Mouse (Mus musculus) midbrain, embryonic 13.5 days (tissue): ENCODE results near the gene Med7. TPM values are rescaled to one million over a fixed set of nuclear protein-coding genes. Genes with fewer than 3 reads are reported as not detected.
"Not testable (repeated sequence)": the region's sequence is repeated elsewhere in the genome, so short reads cannot be mapped to it uniquely, and the experiment has no call there.

Source experiments
- ATAC-seq: fragments of 200-750 bp; cut with Nextera tagmentation; 2 replicates; pipeline ENCODE4 v1.8.0; 2017; ENCODE audit warnings: mild to moderate bottlenecking, moderate TSS enrichment, moderate library complexity
- H3K27ac ChIP-seq: fragments of 300-500 bp; sonication (generic); 2 replicates; pipeline ENCODE4 v1.5.1; 2015; ENCODE audit warnings: inconsistent platforms, mild to moderate bottlenecking, moderate library complexity
- H3K27me3 ChIP-seq: fragments of 300-500 bp; sonication (generic); 2 replicates; pipeline ENCODE4 v1.6.1; 2015; ENCODE audit warnings: mild to moderate bottlenecking, inconsistent platforms
- H3K36me3 ChIP-seq: fragments of 300-500 bp; sonication (generic); 2 replicates; pipeline ENCODE4 v1.6.1; 2015; ENCODE audit warnings: mild to moderate bottlenecking, inconsistent platforms
- H3K4me1 ChIP-seq: fragments of 300-500 bp; sonication (generic); replicated peaks from 2 replicates; pipeline ENCODE4 v1.6.1; 2015; ENCODE audit warnings: inconsistent platforms
- H3K4me2 ChIP-seq: fragments of 300-500 bp; sonication (generic); replicated peaks from 2 replicates; pipeline ENCODE4 v1.6.1; 2015; ENCODE audit warnings: moderate library complexity, mild to moderate bottlenecking, inconsistent platforms
- H3K4me3 ChIP-seq: fragments of 300-500 bp; sonication (generic); replicated peaks from 2 replicates; pipeline ENCODE4 v1.5.1; 2015; ENCODE audit warnings: mild to moderate bottlenecking, inconsistent platforms
- H3K9ac ChIP-seq: fragments of 300-500 bp; sonication (generic); replicated peaks from 2 replicates; pipeline ENCODE4 v1.6.1; 2015; ENCODE audit warnings: mild to moderate bottlenecking, inconsistent platforms
- H3K9me3 ChIP-seq: fragments of 300-500 bp; sonication (generic); 2 replicates; pipeline ENCODE4 v1.6.1; 2016; ENCODE audit warnings: mild to moderate bottlenecking, inconsistent platforms
- WGBS: fragments of 180-500 bp; shearing (Covaris S2); methylation state at CpG from one replicate; pipeline ENCODE4 v1.1.7; 2015; 5-methylcytosine and 5-hydroxymethylcytosine counted together
- polyA plus RNA-seq: library from polyadenylated mRNA; unstranded; fragments of >200 nt; fragmentation: Nextera tagmentation; extraction: Ambion mirVana; gene quantifications from 2 replicates; pipeline ENCODE4 v1.2.1, GENCODE M21; 2015

Med7 gene
- polyA plus RNA-seq, 1 experiment from 2014 or later, result 83.7 TPM

DNA sequence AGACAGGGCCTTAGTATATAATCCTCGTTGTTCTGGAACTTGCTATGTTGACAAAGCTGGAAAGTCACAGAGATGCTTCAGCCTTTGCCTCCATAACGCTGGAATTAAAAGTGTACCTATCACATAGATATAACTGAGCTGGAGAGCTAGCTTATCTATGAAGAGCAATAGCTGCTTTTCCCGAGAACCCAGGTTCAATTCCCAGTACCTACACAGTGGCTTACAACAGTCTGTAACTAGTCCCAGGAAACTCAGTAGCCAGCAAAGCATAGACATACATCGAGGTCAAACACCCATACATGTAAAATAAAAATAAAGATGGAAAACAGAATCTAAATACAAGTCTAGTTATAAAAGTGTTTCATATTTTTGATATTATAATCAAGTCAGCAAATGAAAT, 38.3 kb upstream of the Med7 start:
- H3K27ac ChIP-seq, result no peak overlapping the region
- ATAC-seq, result no peak
- no peaks in the 10 kb centered on the region for H3K9me3 ChIP-seq
- no peaks in the 10 kb centered on the region for H3K36me3 ChIP-seq
- no peak overlapping the region for H3K9ac ChIP-seq
- H3K4me1 ChIP-seq, result peaks cover 5% of the 10 kb centered on the region
- no peak overlapping the region for H3K4me2 ChIP-seq
- no peak overlapping the region for H3K4me3 ChIP-seq
- no peaks in the 10 kb centered on the region for H3K27me3 ChIP-seq
- WGBS, result 84% methylated on average over 4 of the region's 4 CpGs

DNA sequence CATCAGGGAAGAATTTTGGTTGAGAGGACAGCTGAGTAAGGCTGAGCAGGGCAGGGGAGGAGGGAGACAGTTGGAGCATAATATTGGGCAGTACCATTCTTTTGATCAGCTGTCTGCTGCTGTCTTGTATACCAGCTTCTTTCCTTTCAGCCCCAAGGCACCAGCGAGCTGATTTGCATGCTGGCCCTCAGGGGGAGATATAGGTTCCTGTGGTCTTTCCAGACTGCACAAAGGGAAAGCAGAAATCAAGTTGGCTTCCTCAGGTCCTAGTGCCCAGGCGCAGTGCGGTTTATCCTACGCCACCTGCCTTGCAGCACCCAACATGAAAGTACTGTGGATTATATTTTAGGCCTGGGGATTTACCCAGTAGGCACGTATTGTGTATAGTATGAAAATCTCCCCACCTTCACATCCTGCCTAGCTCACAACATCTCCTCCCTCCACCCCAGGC, 37.8 kb upstream of the Med7 start:
- Histone ChIP-seq H3K27ac (no peak overlapping the region; the same call in 1 of the 2 replicates), H3K4me1 (peaks cover 5% of the 10 kb centered on the region), H3K4me2 (no peak overlapping the region), H3K36me3 (no peaks in the 10 kb centered on the region), H3K9me3 (no peaks in the 10 kb centered on the region), H3K9ac (no peak overlapping the region), H3K27me3 (no peaks in the 10 kb centered on the region), H3K4me3 (no peak overlapping the region)
- 0 out of 2 replicates have a peak, but pooled peaks have one; percentile 50 for ATAC-seq
- 55% methylated on average over 5 of the region's 5 CpGs for WGBS

DNA sequence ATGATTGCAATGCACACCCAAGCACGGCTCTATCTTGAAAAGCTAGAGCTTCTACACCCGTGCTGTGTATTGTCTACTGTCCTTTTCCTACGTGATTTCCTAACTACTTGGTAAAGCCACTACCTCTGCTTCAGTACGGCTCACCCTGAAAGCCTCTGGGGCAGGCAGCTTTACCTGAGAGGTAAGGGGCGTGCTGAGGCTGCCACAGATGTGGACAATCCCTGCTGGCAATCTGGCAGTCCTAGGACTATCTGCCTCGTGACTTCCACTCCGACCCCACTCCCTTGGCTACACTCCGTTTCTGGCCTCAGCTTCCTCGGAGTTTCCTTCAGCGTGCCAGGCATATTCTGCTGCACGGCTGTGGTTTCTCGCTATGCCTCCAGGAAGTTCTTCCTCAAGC, 35.2 kb upstream of the Med7 start:
- Histone ChIP-seq H3K27ac (no peak overlapping the region), H3K36me3 (no peaks in the 10 kb centered on the region), H3K27me3 (no peaks in the 10 kb centered on the region), H3K4me2 (no peak overlapping the region), H3K4me3 (no peak overlapping the region), H3K9ac (no peak overlapping the region), H3K9me3 (no peaks in the 10 kb centered on the region), H3K4me1 (peaks cover 5% of the 10 kb centered on the region)
- 89% methylated on average over 12 of the region's 12 CpGs for WGBS
- no peak for ATAC-seq

DNA sequence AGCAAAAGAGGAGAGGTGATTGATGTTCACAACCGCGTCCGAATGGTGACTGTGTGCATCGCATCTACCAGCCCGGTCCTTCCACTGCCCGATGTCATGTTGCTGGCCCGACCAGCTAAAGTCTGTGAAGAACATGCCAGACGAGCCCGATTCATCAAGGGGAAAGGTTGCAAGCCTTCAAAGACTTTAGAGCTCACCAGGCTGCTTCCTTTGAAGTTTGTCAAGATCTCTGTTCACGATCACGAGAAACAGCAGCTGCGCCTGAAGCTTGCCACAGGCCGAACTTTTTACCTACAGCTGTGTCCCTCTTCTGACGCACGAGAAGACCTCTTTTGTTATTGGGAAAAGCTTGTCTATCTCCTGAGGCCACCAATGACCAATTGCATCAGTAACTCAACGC, 31.7 kb upstream of the Med7 start:
- no peak overlapping the region for H3K4me3 ChIP-seq
- H3K4me1 ChIP-seq, result no peaks in the 10 kb centered on the region
- no peak overlapping the region for H3K9ac ChIP-seq
- WGBS, result 90% methylated on average over 16 of the region's 16 CpGs
- no peak overlapping the region for H3K4me2 ChIP-seq
- H3K27ac ChIP-seq, result no peak overlapping the region
- H3K27me3 ChIP-seq, result no peaks in the 10 kb centered on the region
- ATAC-seq, result no peak
- H3K36me3 ChIP-seq, result no peaks in the 10 kb centered on the region
- no peaks in the 10 kb centered on the region for H3K9me3 ChIP-seq

DNA sequence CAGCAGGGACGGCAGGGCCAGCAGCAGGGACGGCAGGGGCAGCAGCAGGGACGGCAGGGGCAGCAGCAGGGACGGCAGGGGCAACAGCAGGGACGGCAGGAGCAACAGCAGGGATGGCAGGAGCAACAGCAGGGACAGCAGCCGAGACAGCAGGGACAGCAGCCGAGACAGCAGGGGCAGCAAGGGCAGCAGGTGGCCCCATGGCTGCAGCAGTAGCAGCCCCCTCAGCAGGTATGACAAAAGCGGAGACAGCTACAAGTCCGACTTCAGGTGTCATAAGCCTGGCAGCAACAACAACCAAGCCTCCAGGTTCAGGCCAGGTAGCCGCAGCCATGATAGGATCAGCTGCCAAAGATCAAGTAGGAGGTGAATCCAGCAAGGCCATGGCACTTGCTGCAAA, 30.0 kb upstream of the Med7 start:
- Histone ChIP-seq H3K9me3 (no peaks in the 10 kb centered on the region), H3K27me3 (no peaks in the 10 kb centered on the region), H3K36me3 (no peaks in the 10 kb centered on the region), H3K4me3 (no peak overlapping the region), H3K4me2 (no peak overlapping the region), H3K9ac (no peak overlapping the region), H3K4me1 (no peaks in the 10 kb centered on the region), H3K27ac (no peak overlapping the region)
- no peak for ATAC-seq
- WGBS, result 33% methylated on average over 10 of the region's 10 CpGs

DNA sequence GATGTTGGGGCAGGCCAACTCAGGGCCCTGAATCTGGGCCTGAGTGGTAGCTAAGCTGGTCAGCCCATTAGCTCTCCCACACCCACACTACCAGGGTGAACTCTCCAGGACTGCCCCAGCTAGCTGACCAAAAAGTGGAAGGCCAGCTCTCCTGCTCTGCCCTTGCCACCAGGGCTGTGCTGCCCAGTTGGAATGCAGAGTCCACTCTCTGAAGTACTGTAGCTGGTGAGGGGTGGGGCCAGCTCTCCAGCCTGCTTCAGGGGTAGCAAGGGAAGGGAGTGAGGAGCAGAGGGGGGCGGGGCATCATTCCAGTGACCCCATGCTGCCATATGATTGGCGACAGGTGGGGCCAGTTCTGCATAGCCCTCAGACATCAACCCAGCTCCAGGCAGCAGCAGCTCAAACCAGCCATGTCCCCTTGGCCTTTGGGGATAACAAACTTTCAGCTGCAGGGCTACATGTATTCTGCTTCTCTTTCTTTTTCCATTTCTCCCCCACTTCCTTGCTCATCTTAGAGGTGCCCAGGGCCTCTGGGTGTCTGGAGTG, 26.6 kb upstream of the Med7 start:
- 35% methylated on average over 2 of the region's 2 CpGs for WGBS
- Histone ChIP-seq H3K36me3 (no peaks in the 10 kb centered on the region), H3K9me3 (no peaks in the 10 kb centered on the region), H3K4me1 (no peaks in the 10 kb centered on the region), H3K27ac (no peak overlapping the region), H3K4me3 (no peak overlapping the region), H3K27me3 (no peaks in the 10 kb centered on the region), H3K4me2 (no peak overlapping the region), H3K9ac (no peak overlapping the region)
- no peak for ATAC-seq

DNA sequence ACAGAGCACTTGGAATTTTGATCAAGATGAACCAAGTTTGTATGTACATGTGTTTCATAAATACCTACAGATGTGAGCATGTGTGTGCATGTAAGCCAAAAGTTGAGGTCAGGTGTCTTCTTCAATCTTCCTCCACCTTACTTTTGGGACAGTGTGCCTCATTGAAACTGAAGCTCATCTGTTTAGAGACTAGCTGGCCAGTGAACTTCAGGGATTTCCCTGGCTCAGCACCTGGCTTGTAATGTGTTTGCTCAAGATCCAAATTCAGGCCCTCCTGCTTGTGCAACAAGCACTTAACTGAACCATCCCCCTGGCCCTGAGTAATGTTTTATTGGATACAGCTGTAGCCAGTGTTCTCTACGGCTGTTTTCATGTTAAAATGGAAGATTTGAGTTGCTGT, 18.3 kb upstream of the Med7 start:
- H3K9me3 ChIP-seq, result no peaks in the 10 kb centered on the region
- H3K4me2 ChIP-seq, result no peak overlapping the region
- H3K27me3 ChIP-seq, result no peaks in the 10 kb centered on the region
- ATAC-seq, result no peak
- no peak overlapping the region for H3K9ac ChIP-seq
- WGBS, result 84% methylated on average over 1 of the region's 1 CpGs
- no peak overlapping the region for H3K4me3 ChIP-seq
- no peak overlapping the region for H3K27ac ChIP-seq
- H3K36me3 ChIP-seq, result no peaks in the 10 kb centered on the region
- no peaks in the 10 kb centered on the region for H3K4me1 ChIP-seq

DNA sequence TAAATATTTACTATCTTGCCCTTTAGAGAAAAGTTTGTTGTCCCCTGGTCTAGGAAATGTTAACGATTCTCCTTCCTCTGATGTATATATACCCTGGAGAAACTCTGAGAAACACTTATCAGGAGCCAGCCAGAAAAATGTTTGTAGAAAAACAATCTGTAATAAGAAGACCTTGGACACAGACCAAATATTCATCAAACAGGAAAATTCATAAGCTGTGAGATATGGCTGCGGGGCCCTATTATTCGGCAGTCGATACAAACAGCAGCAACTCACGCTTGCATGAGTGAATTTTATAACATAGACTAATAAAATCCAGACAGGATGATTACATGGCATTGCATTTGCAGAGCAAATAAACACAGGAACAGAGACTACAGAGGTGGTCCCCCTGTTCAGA, 17.9 kb upstream of the Med7 start:
- ATAC-seq, result no peak

DNA sequence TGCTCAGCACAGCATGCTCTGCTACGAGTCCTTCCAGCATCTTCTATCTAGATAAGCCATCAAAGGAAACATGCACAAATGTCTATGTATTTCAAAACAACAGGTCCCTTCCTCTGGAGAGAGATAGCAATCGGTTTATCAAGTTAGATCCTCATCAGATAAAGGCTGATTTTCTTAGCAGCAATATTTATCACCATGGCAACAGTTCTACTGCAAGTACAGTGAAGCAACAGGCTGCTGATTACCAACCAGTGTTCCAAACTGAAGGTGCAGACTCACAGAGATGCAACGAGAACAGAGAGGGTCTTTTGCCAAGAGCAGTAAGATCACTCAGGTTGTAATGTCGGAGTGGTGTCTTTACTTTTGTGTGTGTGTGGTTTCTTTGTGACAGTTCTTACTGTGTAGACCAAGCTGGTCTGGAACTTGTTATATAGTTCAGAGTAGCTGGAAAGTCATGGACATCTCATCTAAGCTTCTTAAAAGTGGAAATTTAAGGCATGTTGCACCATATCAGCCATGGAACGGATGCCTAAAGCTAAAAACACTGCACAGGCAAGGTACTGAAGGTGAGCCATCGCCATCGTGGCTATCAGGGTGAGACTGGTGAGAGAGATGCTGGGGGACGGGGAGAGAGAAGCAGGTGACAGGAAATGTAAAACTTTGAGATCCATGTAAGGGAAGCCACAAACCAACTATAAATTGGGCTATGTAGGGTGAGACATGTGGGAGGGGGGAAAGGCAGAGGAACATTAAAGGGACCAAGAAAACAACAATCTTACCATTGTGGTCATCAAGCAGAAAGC, 15.4 kb upstream of the Med7 start:
- Histone ChIP-seq H3K9ac (no peak overlapping the region), H3K4me3 (no peak overlapping the region), H3K27me3 (no peaks in the 10 kb centered on the region), H3K4me1 (no peaks in the 10 kb centered on the region), H3K27ac (no peak overlapping the region), H3K9me3 (no peaks in the 10 kb centered on the region), H3K36me3 (no peaks in the 10 kb centered on the region), H3K4me2 (no peak overlapping the region)
- WGBS, result 87% methylated on average over 8 of the region's 8 CpGs
- no peak for ATAC-seq

More for the DNA sequence above, 17.9 kb upstream of the Med7 start:
- 90% methylated on average over 5 of the region's 5 CpGs for WGBS
- no peak overlapping the region for H3K4me3 ChIP-seq
- no peaks in the 10 kb centered on the region for H3K4me1 ChIP-seq
- no peaks in the 10 kb centered on the region for H3K36me3 ChIP-seq
- no peaks in the 10 kb centered on the region for H3K9me3 ChIP-seq
- H3K9ac ChIP-seq, result no peak overlapping the region
- no peak overlapping the region for H3K4me2 ChIP-seq
- no peaks in the 10 kb centered on the region for H3K27me3 ChIP-seq
- no peak overlapping the region for H3K27ac ChIP-seq

DNA sequence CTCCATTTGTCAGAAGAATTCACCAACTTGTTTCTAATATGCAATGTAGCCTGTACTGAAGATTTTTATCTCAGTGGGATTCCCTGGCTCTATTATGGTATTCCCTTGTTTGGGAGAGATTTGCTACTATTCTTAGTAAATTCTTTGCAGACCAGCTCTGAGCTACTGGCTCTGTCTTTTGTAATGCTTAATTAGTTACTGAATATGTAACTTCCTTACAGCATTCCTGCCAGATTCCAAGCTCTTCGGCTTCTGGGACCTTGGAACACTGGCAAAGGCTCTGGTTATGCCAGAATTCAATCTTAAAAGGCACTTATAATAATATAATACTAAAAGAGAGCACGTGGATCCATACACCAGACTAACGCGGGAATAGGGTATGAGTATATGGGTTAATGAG, 8.6 kb upstream of the Med7 start:
- H3K9me3 ChIP-seq, H3K36me3 ChIP-seq, H3K27ac ChIP-seq, H3K4me2 ChIP-seq, H3K9ac ChIP-seq, ATAC-seq, H3K4me1 ChIP-seq, H3K27me3 ChIP-seq, H3K4me3 ChIP-seq: not testable (repeated sequence)
- WGBS, result 47% methylated on average over 4 of the region's 4 CpGs

DNA sequence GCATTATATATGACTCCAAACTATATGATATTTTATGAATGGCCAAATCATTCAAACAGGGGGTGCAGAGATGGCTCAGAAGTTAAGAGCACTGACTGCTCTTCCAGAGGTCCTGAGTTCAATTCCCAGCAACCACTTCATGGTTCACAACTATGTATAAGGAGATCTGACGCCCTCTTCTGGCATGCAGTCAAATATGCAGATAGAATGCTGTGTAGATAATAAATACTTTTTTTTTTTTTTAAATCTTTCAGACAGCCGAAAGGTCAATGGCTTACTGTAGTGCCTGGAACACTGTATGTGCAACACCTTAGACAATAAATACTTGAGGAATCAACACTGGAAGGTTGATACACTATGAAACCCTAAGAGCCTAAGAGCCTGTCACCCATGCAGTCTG, 6.6 kb upstream of the Med7 start:
- Histone ChIP-seq H3K27ac (no peak overlapping the region), H3K4me3 (no peak overlapping the region), H3K9ac (no peak overlapping the region), H3K27me3 (no peaks in the 10 kb centered on the region), H3K4me2 (no peak overlapping the region), H3K36me3 (no peaks in the 10 kb centered on the region), H3K4me1 (no peaks in the 10 kb centered on the region), H3K9me3 (no peaks in the 10 kb centered on the region)
- ATAC-seq, result no peak
- WGBS, result 100% methylated on average over 2 of the region's 2 CpGs

DNA sequence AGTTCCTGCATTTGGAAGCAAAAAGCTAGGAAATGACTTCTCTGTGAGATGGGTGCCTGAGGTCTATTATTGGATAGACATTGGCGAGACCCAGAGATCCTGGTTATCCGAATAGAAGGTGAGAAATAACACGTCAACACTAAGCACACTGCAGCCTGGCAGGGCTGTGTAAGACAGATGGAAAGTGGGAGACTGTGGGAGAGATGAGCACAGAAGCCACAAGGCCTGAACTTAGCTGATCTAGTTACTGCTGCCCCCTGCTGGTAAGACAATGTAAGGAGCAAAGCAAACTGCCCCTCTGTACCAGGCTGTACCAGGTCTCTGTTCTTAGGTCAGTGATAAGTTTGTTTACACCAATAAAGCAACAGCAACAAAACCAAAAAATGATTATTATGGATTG, 5.6 kb upstream of the Med7 start:
- no peaks in the 10 kb centered on the region for H3K9me3 ChIP-seq
- H3K9ac ChIP-seq, result no peak overlapping the region
- ATAC-seq, result peak; percentile 93
- no peak overlapping the region for H3K4me3 ChIP-seq
- 25% methylated on average over 3 of the region's 3 CpGs for WGBS
- H3K4me2 ChIP-seq, result no peak overlapping the region
- no peaks in the 10 kb centered on the region for H3K36me3 ChIP-seq
- no peak overlapping the region for H3K27ac ChIP-seq
- H3K4me1 ChIP-seq, result 0 out of 2 replicates have a peak, but pooled peaks cover 1% of the 10 kb centered on the region
- H3K27me3 ChIP-seq, result no peaks in the 10 kb centered on the region

DNA sequence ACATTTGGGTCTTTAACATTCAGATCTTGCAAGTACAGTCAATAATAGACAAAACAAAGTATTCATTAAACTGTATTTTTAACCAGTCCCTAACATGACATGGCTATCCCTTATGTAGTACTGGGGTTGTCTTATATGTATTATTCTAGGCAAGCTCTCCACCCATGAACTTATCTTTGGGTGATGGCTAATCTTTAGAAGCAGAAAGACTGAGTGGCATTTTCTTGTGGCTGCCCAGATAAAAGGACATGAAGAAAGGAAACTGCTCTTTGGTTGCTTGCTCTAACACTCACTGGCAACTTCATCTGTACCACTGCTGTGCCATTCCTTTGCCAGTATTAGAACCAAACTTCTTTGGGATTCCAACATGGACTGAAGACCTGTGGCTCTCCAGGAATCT, 1.4 kb upstream of the Med7 start:
- Histone ChIP-seq H3K4me3 (no peak overlapping the region), H3K27ac (no peak overlapping the region), H3K4me2 (no peak overlapping the region), H3K4me1 (peaks cover 17% of the 10 kb centered on the region), H3K9me3 (no peaks in the 10 kb centered on the region), H3K9ac (no peak overlapping the region), H3K27me3 (no peaks in the 10 kb centered on the region), H3K36me3 (peaks cover 5% of the 10 kb centered on the region)
- no peak for ATAC-seq
